Mouse (Mus musculus): ENCODE results near the gene Rhbdl1.

DNA sequence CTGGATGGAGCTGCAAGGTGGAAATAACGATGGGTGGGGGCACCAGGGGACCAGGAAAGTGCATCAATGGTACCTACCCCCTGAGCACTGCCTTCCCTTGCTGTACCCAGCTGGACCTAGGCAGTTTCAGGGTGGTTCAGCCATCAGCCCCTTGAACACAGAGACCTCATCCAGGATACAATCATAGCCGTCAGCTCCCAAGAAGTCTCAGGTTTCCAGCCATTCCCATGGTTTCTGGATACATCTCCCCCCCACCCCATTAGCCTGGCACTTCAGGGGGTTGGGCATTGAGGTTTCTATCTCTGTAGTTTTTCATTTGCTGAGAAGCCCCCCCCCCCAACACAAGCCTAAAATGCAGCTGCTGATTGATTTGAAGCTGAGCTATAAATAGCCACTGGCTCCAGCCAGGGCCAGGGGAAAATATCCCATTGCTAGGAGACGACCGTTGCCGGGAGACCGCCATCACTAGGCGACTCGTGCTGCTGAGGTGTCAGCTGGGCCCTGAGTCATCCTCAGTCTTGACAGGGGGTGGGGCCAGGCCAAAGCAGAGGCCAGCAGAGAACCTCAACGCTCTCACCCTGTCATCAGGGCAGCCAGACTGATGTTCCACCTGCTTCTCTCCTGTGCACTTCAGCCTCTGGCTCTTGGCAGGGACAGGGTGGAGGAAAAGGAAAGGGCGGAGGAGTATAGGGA, 34.1 kb downstream of the Rhbdl1 start:
- TF ChIP-seq CTCF (IDR thresholded peaks at IDR 0.05; ENCODE audit: low read depth) (no peak), EP300 (IDR thresholded peaks at IDR 0.05; ENCODE audit: low read depth) (no peak)
